Mouse (Mus musculus) CH12.LX (cell line): ENCODE measurements around the gene Svs5. TPM values are rescaled to one million over a fixed set of nuclear protein-coding genes. Genes with fewer than 3 reads are reported as not detected.
"Not testable (repeated sequence)": the region's sequence is repeated elsewhere in the genome, so short reads cannot be mapped to it uniquely, and the experiment has no call there.

Source experiments
- DNase-seq: peaks from one replicate; pipeline ENCODE4 v3.0.0-alpha.2; 2013; ENCODE audit errors: extremely low read depth
- H3K27ac ChIP-seq: 2 replicates; pipeline ENCODE4 v1.5.1; 2012; ENCODE audit warnings: low read depth, mild to moderate bottlenecking, control low read depth, moderate library complexity; ENCODE audit not compliant: insufficient read depth
- H3K27me3 ChIP-seq: replicated peaks from 2 replicates; pipeline ENCODE3; 2012; ENCODE audit warnings: inconsistent platforms
- H3K36me3 ChIP-seq, 2 experiments: replicated peaks in 1 of 2; 2 replicates each; pipeline versions ENCODE3 to v1.6.1; 2012; ENCODE audit warnings: inconsistent platforms in 1 of 2, low read length in 1 of 2, mild to moderate bottlenecking in 1 of 2, mixed read lengths in 1 of 2, moderate library complexity in 1 of 2; ENCODE audit not compliant: control insufficient read depth in 1 of 2, insufficient read depth in 1 of 2
- H3K4me1 ChIP-seq, 2 experiments: 2 replicates each; pipeline ENCODE4 v1.6.1; 2012; ENCODE audit warnings: inconsistent platforms in 1 of 2, moderate library complexity in 1 of 2; ENCODE audit not compliant: insufficient read depth in 2 of 2, control insufficient read depth in 1 of 2
- H3K4me2 ChIP-seq: 2 replicates; pipeline ENCODE4 v1.6.1; 2012; ENCODE audit warnings: low read depth, mild to moderate bottlenecking, control low read depth; ENCODE audit not compliant: poor library complexity, insufficient read depth, severe bottlenecking
- H3K4me3 ChIP-seq, 3 experiments: fragments of 150-350 bp in 1 of 3; sonication (generic) in 1 of 3; replicated peaks in 1 of 3; 2 replicates each; pipeline versions ENCODE3 to v1.5.1; 2011 to 2012; ENCODE audit warnings: low read depth in 2 of 3, low read length in 2 of 3, mild to moderate bottlenecking in 2 of 3, moderate library complexity in 2 of 3, control low read depth in 1 of 3, improper control_type of control experiment in 1 of 3, inconsistent platforms in 1 of 3, mixed read lengths in 1 of 3; ENCODE audit not compliant: poor library complexity in 1 of 3
- H3K79me2 ChIP-seq: replicated peaks from 2 replicates; pipeline ENCODE4 v1.6.1; 2012; ENCODE audit warnings: mild to moderate bottlenecking, moderate library complexity; ENCODE audit not compliant: control insufficient read depth, poor library complexity, insufficient read depth, severe bottlenecking; ENCODE audit errors: extremely low read depth
- H3K9ac ChIP-seq: 2 replicates; pipeline ENCODE4 v1.6.1; 2012; ENCODE audit warnings: low read depth, mild to moderate bottlenecking, control low read depth, moderate library complexity; ENCODE audit not compliant: insufficient read depth
- H3K9me3 ChIP-seq: replicated peaks from 2 replicates; pipeline ENCODE3; 2012; ENCODE audit warnings: low read length, inconsistent platforms, mixed read lengths
- CHD2 ChIP-seq: IDR thresholded peaks from 2 replicates; pipeline ENCODE4 v1.6.1; 2011; ENCODE audit warnings: low read length, improper control_type of control experiment
- CTCF ChIP-seq, 2 experiments: IDR thresholded peaks in 1 of 2; conservative IDR thresholded peaks in 1 of 2; 2 replicates each; pipeline ENCODE4 v1.5.1; 2011 to 2012; ENCODE audit warnings: low read depth in 2 of 2, low read length in 2 of 2, improper control_type of control experiment in 1 of 2, inconsistent platforms in 1 of 2, mild to moderate bottlenecking in 1 of 2, moderate library complexity in 1 of 2
- ELF1 ChIP-seq: IDR thresholded peaks from 2 replicates; pipeline ENCODE4 v1.6.1; 2014; ENCODE audit warnings: low read depth, mild to moderate bottlenecking, inconsistent platforms, low read length, improper control_type of control experiment
- GABPA ChIP-seq: IDR thresholded peaks from 2 replicates; pipeline ENCODE4 v1.6.1; 2012; ENCODE audit warnings: low read depth, low read length, improper control_type of control experiment, inconsistent platforms; ENCODE audit not compliant: insufficient replicate concordance
- JUND ChIP-seq: conservative IDR thresholded peaks from 2 replicates; pipeline ENCODE4 v1.6.1; 2011; ENCODE audit warnings: low read depth, low read length, improper control_type of control experiment
- MAX ChIP-seq: IDR thresholded peaks from 2 replicates; pipeline ENCODE4 v1.6.1; 2011; ENCODE audit warnings: low read length, improper control_type of control experiment
- MAZ ChIP-seq: IDR thresholded peaks from 2 replicates; pipeline ENCODE4 v1.6.1; 2012; ENCODE audit warnings: low read depth, mild to moderate bottlenecking, inconsistent platforms, low read length, improper control_type of control experiment, moderate library complexity
- PAX5 ChIP-seq: IDR thresholded peaks from 2 replicates; pipeline ENCODE4 v1.6.1; 2012; ENCODE audit warnings: low read length, inconsistent platforms, mixed read lengths
- RAD21 ChIP-seq: IDR thresholded peaks from 2 replicates; pipeline ENCODE4 v1.6.1; 2011; ENCODE audit warnings: low read depth, mild to moderate bottlenecking, low read length, improper control_type of control experiment, moderate library complexity
- SMC3 ChIP-seq: IDR thresholded peaks from 2 replicates; pipeline ENCODE4 v1.6.1; 2011; ENCODE audit warnings: low read depth, low read length, improper control_type of control experiment
- USF1 ChIP-seq: IDR thresholded peaks from 2 replicates; pipeline ENCODE4 v1.6.1; 2014; ENCODE audit warnings: low read depth, mild to moderate bottlenecking, inconsistent platforms, low read length, improper control_type of control experiment
- ZKSCAN1 ChIP-seq: IDR thresholded peaks from 2 replicates; pipeline ENCODE4 v1.6.1; 2012; ENCODE audit warnings: low read depth, inconsistent platforms, low read length, improper control_type of control experiment, borderline replicate concordance
- dilution Hi-C: fragments of 300-500 bp; cut with MboI; formaldehyde crosslinking; loops from 2 replicates; pipeline ENCODE4 v1.14.3; 2020; ENCODE audit warnings: low sequenced_read_pairs; ENCODE audit not compliant: extremely low pct_unique_long_range_greater_than_20kb, extremely low pct_ligation_motif_present
- in situ Hi-C: fragments of 300-500 bp; cut with MboI; formaldehyde crosslinking; loops from 3 replicates; pipeline ENCODE4 v1.14.3; 2019; ENCODE audit warnings: low sequenced_read_pairs, low pct_ligation_motif_present, low pct_unique_long_range_greater_than_20kb, mixed read lengths
- polyA plus RNA-seq: library from polyadenylated mRNA; unstranded; fragments of >175 nt; gene quantifications from 2 replicates; pipeline ENCODE4 v1.2.1, GENCODE M21; 2012; ENCODE audit warnings: low read depth; ENCODE audit not compliant: insufficient read length
- total RNA-seq, 2 experiments: library from RNA; depleted of rRNA; stranded (reverse); fragments of 300-350 nt in 1 of 2; fragments of >200 nt in 1 of 2; gene quantifications; 2 replicates each; pipeline ENCODE4 v1.2.3; 2012 to 2014

Gene Svs5
- total and polyA plus RNA-seq, 3 experiments = not detected

DNA sequence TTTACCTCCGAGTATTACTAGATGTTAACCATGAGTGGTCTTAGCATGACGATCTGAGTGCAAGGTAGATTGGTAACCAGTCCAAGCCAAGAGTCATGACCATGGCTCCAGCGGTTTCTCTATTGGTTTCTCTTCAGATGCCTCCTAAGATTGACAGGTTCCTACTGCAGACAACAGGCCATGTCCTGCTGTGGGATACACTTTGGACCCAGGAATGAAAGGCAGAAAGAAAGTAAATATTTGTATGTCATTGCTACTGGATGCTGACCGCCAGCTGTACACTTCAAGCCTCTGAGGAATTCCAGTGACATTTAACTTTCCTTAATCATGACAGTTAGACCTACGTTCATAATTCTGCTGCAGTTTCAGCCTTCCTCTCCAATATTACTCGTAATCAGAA, 11.6 kb upstream of the Svs5 start:
- Histone ChIP-seq H3K4me1 (no peaks in the 10 kb centered on the region), H3K4me3 (no peak overlapping the region), H3K9ac (no peak overlapping the region), H3K27ac (no peak overlapping the region), H3K9me3 (no peaks in the 10 kb centered on the region), H3K4me2 (no peak overlapping the region), H3K79me2 (no peaks in the 10 kb centered on the region), H3K36me3 (no peaks in the 10 kb centered on the region), H3K27me3 (peaks cover 2% of the 10 kb centered on the region)
- DNase-seq = no peak
- in situ Hi-C loops (no loop called here), dilution Hi-C loops (no loop called here)
- TF ChIP-seq RAD21 (no peak), PAX5 (no peak), CHD2 (no peak), ZKSCAN1 (no peak), USF1 (no peak), MAX (no peak), GABPA (no peak), MAZ (no peak), JUND (no peak), ELF1 (no peak)

DNA sequence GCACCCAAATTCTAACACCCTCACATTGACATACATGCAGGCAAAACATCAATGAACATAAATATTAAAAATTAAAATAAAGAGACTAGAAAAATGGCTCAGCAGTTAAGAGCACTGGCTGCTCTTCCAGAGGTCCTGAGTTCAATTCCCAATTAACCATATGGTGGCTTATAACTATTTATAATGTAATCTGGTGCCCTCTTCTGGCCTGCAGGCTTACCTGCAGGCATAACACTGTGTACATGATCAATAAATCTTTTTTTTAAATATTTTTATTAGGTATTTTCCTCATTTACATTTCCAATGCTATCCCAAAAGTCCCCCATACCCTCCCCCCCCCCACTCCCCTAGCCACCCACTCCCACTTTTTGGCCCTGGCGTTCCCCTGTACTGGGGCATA, 11.2 kb downstream of the Svs5 start:
- H3K4me3 ChIP-seq, DNase-seq, H3K4me2 ChIP-seq, H3K79me2 ChIP-seq, in situ Hi-C loops, H3K4me1 ChIP-seq, H3K9ac ChIP-seq, H3K27me3 ChIP-seq, H3K27ac ChIP-seq, H3K9me3 ChIP-seq, H3K36me3 ChIP-seq, dilution Hi-C loops: not testable (repeated sequence)
- TF ChIP-seq CTCF (conservative IDR thresholded peaks at IDR 0.05 in 1 of 2, IDR thresholded peaks at IDR 0.05 in 1 of 2; ENCODE audit: low read depth in 2 of 2, low read length in 2 of 2) = peak in 1 of 2 experiments; percentile 54; a peak in 2 of 4 replicates
- peak; percentile 48 for TF ChIP-seq RAD21
- TF ChIP-seq SMC3 = peak; percentile 40

DNA sequence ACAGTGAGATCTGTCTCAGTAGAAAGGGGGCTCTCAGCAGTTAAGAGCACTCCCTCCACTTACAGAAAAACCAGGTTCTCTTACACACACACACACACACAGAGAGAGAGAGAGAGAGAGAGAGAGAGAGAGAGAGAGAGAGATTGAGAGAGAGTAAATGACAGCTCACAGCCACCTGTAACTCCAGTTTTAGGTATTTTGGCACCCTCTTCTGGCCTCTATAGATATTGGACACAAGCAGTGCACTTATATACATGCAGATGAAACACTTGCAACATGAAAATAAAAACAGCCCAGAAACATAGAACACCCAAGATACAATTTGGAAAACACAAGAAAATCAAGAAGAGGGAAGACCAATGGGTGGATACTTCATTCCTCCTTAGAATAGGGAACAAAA, 15.2 kb downstream of the Svs5 start:
- H3K9me3 ChIP-seq, H3K36me3 ChIP-seq, H3K4me1 ChIP-seq, H3K27ac ChIP-seq, dilution Hi-C loops, H3K79me2 ChIP-seq, H3K9ac ChIP-seq, H3K4me2 ChIP-seq, H3K27me3 ChIP-seq, H3K4me3 ChIP-seq: not testable (repeated sequence)
- in situ Hi-C loops = loop anchor here (5.0 kb wide), 1 partner anchor 230 kb away; no protein-coding TSS in a partner anchor
- DNase-seq = peak; percentile 36
- peak in 1 of 2 experiments; percentile 67; a peak in 2 of 4 replicates for TF ChIP-seq CTCF (conservative IDR thresholded peaks at IDR 0.05 in 1 of 2, IDR thresholded peaks at IDR 0.05 in 1 of 2; ENCODE audit: low read depth in 2 of 2, low read length in 2 of 2)
- TF ChIP-seq SMC3 = peak; percentile 64
- 0 out of 2 replicates have a peak, but pooled peaks have one; percentile 42 for TF ChIP-seq JUND
- peak; percentile 69 for TF ChIP-seq RAD21
